Mouse (Mus musculus) central nervous system, embryonic 11.5 days (tissue): ENCODE results near the gene Olfr202. TPM values are rescaled to one million over a fixed set of nuclear protein-coding genes. Genes with fewer than 3 reads are reported as not detected.

Experiments
- polyA plus RNA-seq: library from polyadenylated mRNA; depleted of rRNA; stranded (reverse); fragments of >200 nt; gene quantifications from 2 replicates; pipeline ENCODE4 v1.2.3, GENCODE M21; 2012; rRNA removed

The Olfr202 gene
- polyA plus RNA-seq, result not detected in 2 replicates

GRCm38 (mm10) chr16:59286693-59287092 is at the start of gene Olfr202:
Gene Olfr202 (minus strand): TSS chr16:59286793.

GRCm38 (mm10) chr16:59331038-59331437 is 44.4 kb upstream of the Olfr202 start, which contains the start of gene Olfr205:
Gene Olfr205 (minus strand): TSS chr16:59331138.

GRCm38 (mm10) chr16:59318148-59318547 is 31.6 kb upstream of the Olfr202 start, which contains the start of gene Olfr204:
Gene Olfr204 (minus strand): TSS chr16:59318248.

GRCm38 (mm10) chr16:59298581-59298980 is 12.0 kb upstream of the Olfr202 start, which contains the start of gene Olfr203:
Gene Olfr203 (plus strand): TSS chr16:59298881.

GRCm38 (mm10) chr16:59272532-59272931 is 14.1 kb downstream of the Olfr202 start, which contains the start of gene Olfr201:
Gene Olfr201 (minus strand): TSS chr16:59272632.

Other genes with a start within 250 kb of the Olfr202 start
- not detected in 2 replicates for gene Olfr187, start 247.0 kb downstream of the Olfr202 start, polyA plus RNA-seq
- gene Olfr190, start 208.8 kb downstream of the Olfr202 start, polyA plus RNA-seq, result not detected in 2 replicates
- not detected in 2 replicates for gene Olfr191, start 197.0 kb downstream of the Olfr202 start, polyA plus RNA-seq
- not detected in 2 replicates for gene Olfr193, start 174.9 kb downstream of the Olfr202 start, polyA plus RNA-seq
- not detected in 2 replicates for gene Olfr194, start 165.7 kb downstream of the Olfr202 start, polyA plus RNA-seq
- not detected in 2 replicates for gene Olfr195, start 139.7 kb downstream of the Olfr202 start, polyA plus RNA-seq
- gene Olfr196, start 116.3 kb downstream of the Olfr202 start, polyA plus RNA-seq, result not detected in 2 replicates
- not detected in 2 replicates for gene Olfr198, start 83.3 kb downstream of the Olfr202 start, polyA plus RNA-seq
- not detected in 2 replicates for gene Olfr199, start 67.0 kb downstream of the Olfr202 start, polyA plus RNA-seq
- gene Olfr201, start 14.2 kb downstream of the Olfr202 start, polyA plus RNA-seq, result not detected in 2 replicates
- gene Olfr203, start 12.1 kb upstream of the Olfr202 start, polyA plus RNA-seq, result not detected in 2 replicates
- 0.01 TPM in 1 of 2 replicates, not detected in the other for gene Olfr204, start 31.5 kb upstream of the Olfr202 start, polyA plus RNA-seq
- gene Olfr205, start 44.3 kb upstream of the Olfr202 start, polyA plus RNA-seq, result not detected in 2 replicates
- gene Olfr206, start 62.5 kb upstream of the Olfr202 start, polyA plus RNA-seq, result not detected in 2 replicates
- not detected in 2 replicates for gene Olfr209, start 77.2 kb upstream of the Olfr202 start, polyA plus RNA-seq
- gene Gabrr3, start 120.5 kb upstream of the Olfr202 start, polyA plus RNA-seq, result 0.04 TPM in 2 replicates
- gene Riox2, start 185.0 kb upstream of the Olfr202 start, polyA plus RNA-seq, result 13.4 and 15.4 TPM in 2 replicates